Mouse (Mus musculus) adipose tissue, adult 10 weeks (tissue): Measurements from ENCODE around the gene 2210408I21Rik. TPM values are rescaled to one million over a fixed set of nuclear protein-coding genes. Genes with fewer than 3 reads are reported as not detected.

Source experiments
- polyA plus RNA-seq: library from polyadenylated mRNA; stranded (reverse); fragments of 350-450 nt; fragmentation: Illumina TruSeq; extraction: RNeasy Lipid Tissue Mini Kit (QIAGEN cat#74804); gene quantifications from one replicate; pipeline ENCODE4 v1.2.3, GENCODE M21; 2014; ENCODE audit warnings: low read depth, low replicate concordance

Gene 2210408I21Rik
- 5.6 TPM for polyA plus RNA-seq

DNA sequence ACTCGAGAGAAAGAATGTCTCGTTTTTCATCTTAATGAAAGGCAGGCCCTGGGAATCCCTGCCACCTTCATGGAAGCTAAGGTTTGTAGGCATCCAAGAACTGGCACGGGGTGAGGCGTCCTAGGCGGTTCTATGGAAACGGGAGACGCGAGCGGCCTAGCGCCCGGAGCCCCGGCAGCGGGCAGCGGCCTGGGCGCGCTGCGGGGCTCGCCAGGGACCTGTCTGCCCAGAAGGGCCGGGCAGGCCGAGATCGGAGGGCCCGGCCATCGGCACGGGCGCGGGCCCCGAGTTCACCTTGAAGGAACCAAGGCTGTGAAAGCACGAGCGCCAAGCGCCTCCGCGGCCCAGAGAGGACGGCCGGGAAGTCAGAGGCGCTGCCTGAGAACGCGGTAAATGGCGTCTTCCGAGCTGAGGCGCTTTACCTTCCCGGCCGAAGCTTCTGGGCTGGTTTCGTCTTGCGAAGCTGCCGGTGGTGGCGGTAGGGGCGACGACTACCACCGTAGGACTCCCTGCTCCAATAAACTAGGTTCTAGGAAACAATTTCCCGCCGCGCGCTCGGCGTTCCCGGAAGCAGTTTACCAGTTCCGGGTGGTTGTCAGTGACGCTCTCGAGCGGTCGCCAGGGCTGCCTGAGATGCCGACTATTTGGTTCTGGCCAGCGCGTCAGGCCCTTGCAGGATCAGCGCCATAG, at the start of gene 2210408I21Rik, which contains the start of gene Slf1:
Gene 2210408I21Rik (plus strand): TSS at position 610 of the 690 bp plus-strand sequence.
Gene Slf1 (minus strand): TSS at position 543 of the 690 bp plus-strand sequence.

Other genes starting within 250 kb of the 2210408I21Rik start
- gene Slf1, start 67 bp upstream of the 2210408I21Rik start, polyA plus RNA-seq, result 9.0 TPM